10 mouse cellular contexts compared by ENCODE assay signal in genomic region chr10:106468956-106469721, GRCm38 (mm10). TPM values are rescaled to one million over a fixed set of nuclear protein-coding genes. Genes with fewer than 3 reads are reported as not detected.
DNase-seq lines count a peak whose midpoint lies in the region; ATAC-seq lines count a peak whose summit lies in the region.
"Had no signal": no experiment of that assay in that cellular context is flagged by ENCODE, and none has a peak within 500 bp of the region (broad histone marks: within the 10 kb centered on the region; RNA-seq: fewer than 3 reads in every experiment).

No protein-coding gene starts in this region.

- peak overlapping the region; percentile 78 for H3K4me2 ChIP-seq in lung, embryonic 15.5 days
- H3K4me2 ChIP-seq in forebrain, embryonic 16.5 days (ENCODE audit: low read length), result peak overlapping the region; percentile 86
- peak overlapping the region; percentile 78 for H3K4me2 ChIP-seq in hindbrain, embryonic 13.5 days

- H3K27ac ChIP-seq in lung, embryonic 15.5 days, result no peak overlapping the region
- H3K27ac ChIP-seq in forebrain, embryonic 16.5 days (ENCODE audit: low read length), result peak overlapping the region; percentile 95
- H3K27ac ChIP-seq in hindbrain, embryonic 13.5 days, result peak overlapping the region; percentile 96

- 3% methylated on average over 19 of the region's 19 CpGs for WGBS in lung, embryonic 15.5 days
- WGBS in forebrain, embryonic 16.5 days, result 2% methylated on average over 19 of the region's 19 CpGs
- WGBS in hindbrain, embryonic 13.5 days, result 2% methylated on average over 19 of the region's 19 CpGs

- no peak for ATAC-seq in lung, embryonic 15.5 days (ENCODE audit: borderline replicate concordance, extremely low read depth, low FRiP score, low TSS enrichment)
- peak; percentile 92 for ATAC-seq in forebrain, embryonic 16.5 days
- ATAC-seq in hindbrain, embryonic 13.5 days (ENCODE audit: low FRiP score), result peak; percentile 89

- H3K9ac ChIP-seq in lung, embryonic 15.5 days, result no peak overlapping the region
- H3K9ac ChIP-seq in forebrain, embryonic 16.5 days (replicated peaks; ENCODE audit: low read depth, low read length), result peak overlapping the region; percentile 82
- peak overlapping the region; percentile 78 for H3K9ac ChIP-seq in hindbrain, embryonic 13.5 days

- no peak for DNase-seq in lung, postnatal 14 days
- DNase-seq in layer of hippocampus, postnatal 10 days (ENCODE audit: low spot score in 2 of 2), result peak; percentile 55 to 66
- DNase-seq in mesoderm, embryonic 11.5 days (ENCODE audit: low read depth, low spot score), result peak; percentile 28
- peak; percentile 95 for DNase-seq in telencephalon, adult 2 months (ENCODE audit: low read depth, low spot score)
- DNase-seq in gastrocnemius, postnatal 10 days, result no peak

- peaks cover 12% of the 10 kb centered on the region; the same call in 1 of the 2 replicates for H3K27me3 ChIP-seq in lung, embryonic 15.5 days
- H3K27me3 ChIP-seq in forebrain, embryonic 16.5 days (replicated peaks; ENCODE audit: control insufficient read depth, insufficient read depth, low read length), result no peaks in the 10 kb centered on the region
- no peaks in the 10 kb centered on the region for H3K27me3 ChIP-seq in hindbrain, embryonic 13.5 days
- H3K27me3 ChIP-seq: CH12.LX had no signal

- H3K4me1 ChIP-seq in lung, embryonic 15.5 days, result peaks cover 14% of the 10 kb centered on the region
- no peaks in the 10 kb centered on the region for H3K4me1 ChIP-seq in forebrain, embryonic 16.5 days (replicated peaks; ENCODE audit: control insufficient read depth, insufficient read depth, low read length)
- peaks cover 7% of the 10 kb centered on the region; the same call in 1 of the 2 replicates for H3K4me1 ChIP-seq in hindbrain, embryonic 13.5 days (replicated peaks)

- H3K36me3 ChIP-seq in lung, embryonic 15.5 days, result no peaks in the 10 kb centered on the region
- H3K36me3 ChIP-seq in forebrain, embryonic 16.5 days (ENCODE audit: control insufficient read depth, insufficient read depth), result no peaks in the 10 kb centered on the region
- H3K36me3 ChIP-seq in hindbrain, embryonic 13.5 days, result no peaks in the 10 kb centered on the region

- H3K4me3 ChIP-seq in lung, embryonic 15.5 days, result peak overlapping the region; percentile 49
- H3K4me3 ChIP-seq in forebrain, embryonic 16.5 days (replicated peaks; ENCODE audit: low read length), result peak overlapping the region; percentile 87
- peak overlapping the region; percentile 67 for H3K4me3 ChIP-seq in hindbrain, embryonic 13.5 days

- no peaks in the 10 kb centered on the region for H3K9me3 ChIP-seq in lung, embryonic 15.5 days
- no peaks in the 10 kb centered on the region for H3K9me3 ChIP-seq in forebrain, embryonic 16.5 days (ENCODE audit: control insufficient read depth, low read length)
- no peaks in the 10 kb centered on the region for H3K9me3 ChIP-seq in hindbrain, embryonic 13.5 days

RNA-seq across cellular contexts. Expression of gene Ppfia2, which starts 1.0 kb away (rescaled TPM):
- 0.31 and 0.44 TPM in 2 replicates for polyA plus RNA-seq in lung, embryonic 15.5 days (2015; fragmentation: Nextera tagmentation; extraction: Ambion mirVana)
- 34.0 and 39.4 TPM in 2 replicates for polyA plus RNA-seq in forebrain, embryonic 16.5 days (2015; fragmentation: Nextera tagmentation; extraction: Ambion mirVana)
- polyA plus RNA-seq in hindbrain, embryonic 13.5 days (2015; fragmentation: Nextera tagmentation; extraction: Ambion mirVana), result 23.9 and 24.2 TPM in 2 replicates
- total RNA-seq in layer of hippocampus, postnatal 10 days (2021), result 100 to 1,000 TPM; 111 to 117 TPM
- 1 to 10 TPM in 1 of 2 experiments, under 1 TPM in 1; 0.35 to 1.1 TPM for total RNA-seq in gastrocnemius, postnatal 10 days (2021)
- total RNA-seq: CH12.LX; hematopoietic stem cell, adult 5-6 weeks had no signal

Comparison
In these comparisons a context has a peak if more than half of its experiments do, and no peak if none do; other contexts are left out.
1. DNase-seq: peak in layer of hippocampus, postnatal 10 days (2 of 2), mesoderm, embryonic 11.5 days (single experiment) and telencephalon, adult 2 months (single experiment); none in lung, postnatal 14 days (single experiment) and gastrocnemius, postnatal 10 days (single experiment).
2. RNA of gene Ppfia2, which starts 1.0 kb away (polyA plus RNA-seq): 34.0 to 39.4 TPM in forebrain, embryonic 16.5 days and 23.9 to 24.2 TPM in hindbrain, embryonic 13.5 days; 0.31 to 0.44 TPM in lung, embryonic 15.5 days; every median in the first group is over 10 times any median in the second.
3. Peak in every context shown above with its lines, with median percentiles within 50 percentile points of each other: H3K4me2 ChIP-seq and H3K4me3 ChIP-seq.